Mouse (Mus musculus): ENCODE data around the gene Olfr1337.
"Not testable (repeated sequence)": the region's sequence is repeated elsewhere in the genome, so short reads cannot be mapped to it uniquely, and the experiment has no call there.

The Olfr1337 gene

GRCm38 (mm10) chr4:118782486-118782885, at the start of gene Olfr1337:
Gene Olfr1337, minus strand, starts transcription at chr4:118782586.
- DNase-seq (ENCODE audit: low read depth, low spot score): no peak

- no peak for DNase-seq (ENCODE audit: low read depth, low spot score)
Observed at GRCm38 (mm10) chr4:118818921-118819320, 36.5 kb upstream of the Olfr1337 start.

GRCm38 (mm10) chr4:118809844-118810243, 27.5 kb upstream of the Olfr1337 start, which contains the start of gene Olfr1335:
Gene Olfr1335, minus strand, starts transcription at chr4:118809944.
- DNase-seq (ENCODE audit: low read depth, low spot score): no peak

- not testable (repeated sequence) for DNase-seq (ENCODE audit: low read depth, low spot score)
Observed at GRCm38 (mm10) chr4:118792796-118793195, 10.4 kb upstream of the Olfr1337 start.

GRCm38 (mm10) chr4:118758637-118759036, 23.7 kb downstream of the Olfr1337 start, which contains the start of gene Olfr1338:
Gene Olfr1338, minus strand, starts transcription at chr4:118758737.
- no peak for DNase-seq (ENCODE audit: low read depth, low spot score)

GRCm38 (mm10) chr4:118741881-118742280, 40.5 kb downstream of the Olfr1337 start:
- DNase-seq (ENCODE audit: low read depth, low spot score): no peak

- DNase-seq (ENCODE audit: low read depth, low spot score): no peak
Observed at GRCm38 (mm10) chr4:118740988-118741698, 41.2 kb downstream of the Olfr1337 start.

GRCm38 (mm10) chr4:118739574-118739973, 42.8 kb downstream of the Olfr1337 start:
- no peak for DNase-seq (ENCODE audit: low read depth, low spot score)

- DNase-seq (ENCODE audit: low read depth, low spot score): no peak
Observed at GRCm38 (mm10) chr4:118731875-118732274, 50.5 kb downstream of the Olfr1337 start, which contains the start of gene Olfr1339. Gene Olfr1339, plus strand, starts transcription at chr4:118732175.

Data from telencephalon, adult 2 months (tissue).